ENCODE assay signal across 21 mouse cellular contexts in the genomic region with DNA sequence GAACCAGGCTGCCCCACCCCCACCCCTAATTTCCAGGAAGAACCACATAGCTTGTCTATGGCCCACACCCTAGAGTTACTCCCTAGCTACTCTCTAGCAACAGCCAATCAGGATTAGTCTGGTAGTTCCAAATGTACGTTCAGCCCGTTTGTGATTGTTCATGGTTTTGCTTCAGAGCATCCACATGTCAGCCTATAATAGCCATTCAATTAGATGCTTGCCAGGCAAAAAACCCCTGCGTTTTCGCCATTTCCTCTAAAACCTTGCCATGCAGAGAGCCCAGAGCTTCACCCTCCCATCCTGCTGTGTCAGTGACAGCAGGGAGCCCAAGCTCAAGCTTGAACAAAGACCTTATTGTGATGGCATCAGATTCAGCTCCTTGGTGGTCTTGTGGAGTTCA. TPM values are rescaled to one million over a fixed set of nuclear protein-coding genes. Genes with fewer than 3 reads are reported as not detected.
DNase-seq lines count a peak whose midpoint lies in the region; ATAC-seq and TF ChIP-seq lines count a peak whose summit lies in the region.
"Had no signal": no experiment of that assay in that cellular context is flagged by ENCODE, and none has a peak within 500 bp of the region (broad histone marks: within the 10 kb centered on the region; RNA-seq: fewer than 3 reads in every experiment).

No protein-coding gene starts in this region.

- no peaks in the 10 kb centered on the region for H3K27me3 ChIP-seq in forebrain, embryonic 11.5 days (ENCODE audit: control insufficient read depth, insufficient read depth, low read length)
- H3K27me3 ChIP-seq in forebrain, postnatal 0 days (ENCODE audit: insufficient read depth, low read length), result no peaks in the 10 kb centered on the region
- no peaks in the 10 kb centered on the region for H3K27me3 ChIP-seq in hindbrain, embryonic 11.5 days (ENCODE audit: control insufficient read depth, insufficient read depth, low read length)
- H3K27me3 ChIP-seq in midbrain, postnatal 0 days (ENCODE audit: insufficient read depth, low read length), result no peaks in the 10 kb centered on the region
- H3K27me3 ChIP-seq in lung, postnatal 0 days (replicated peaks; ENCODE audit: insufficient read depth, low read length), result no peaks in the 10 kb centered on the region
- H3K27me3 ChIP-seq: embryonic facial prominence, embryonic 15.5 days; forebrain, embryonic 13.5 days; limb, embryonic 15.5 days had no signal

- DNase-seq in forebrain, embryonic 11.5 days (ENCODE audit: low spot score), result no peak
- no peak for DNase-seq in forebrain, postnatal 0 days
- peak; percentile 37 for DNase-seq in Muller cell, postnatal 12 days (ENCODE audit: inconsistent ontology term)
- DNase-seq in hindbrain, embryonic 11.5 days (ENCODE audit: low spot score), result peak; percentile 37
- DNase-seq in midbrain, postnatal 0 days (ENCODE audit: low spot score), result peak; percentile 5
- DNase-seq in adrenal gland, postnatal 14 days, result no peak
- no peak for DNase-seq in lung, postnatal 0 days (ENCODE audit: low spot score)
- no peak for DNase-seq in adrenal gland, adult 8-10 months
- DNase-seq: adrenal gland, postnatal 36 days; cerebellum, postnatal 14 days; gastrocnemius, postnatal 10 days; heart, postnatal 36 days; kidney, postnatal 10 days; layer of hippocampus, adult 9-11 months; lung, adult 2 months had no signal

- H3K4me2 ChIP-seq in forebrain, embryonic 11.5 days (ENCODE audit: low read depth, low read length, severe bottlenecking), result no peak overlapping the region
- H3K4me2 ChIP-seq in forebrain, postnatal 0 days (ENCODE audit: low read depth), result no peak overlapping the region
- no peak overlapping the region for H3K4me2 ChIP-seq in hindbrain, embryonic 11.5 days (replicated peaks; ENCODE audit: low read depth, low read length)
- H3K4me2 ChIP-seq in midbrain, postnatal 0 days (ENCODE audit: low read depth, low read length, poor library complexity, severe bottlenecking), result no peak overlapping the region
- no peak overlapping the region for H3K4me2 ChIP-seq in lung, postnatal 0 days (replicated peaks; ENCODE audit: low read depth, low read length)
- H3K4me2 ChIP-seq: embryonic facial prominence, embryonic 15.5 days; forebrain, embryonic 13.5 days; heart, embryonic 11.5 days; limb, embryonic 15.5 days had no signal

- ATAC-seq in forebrain, embryonic 11.5 days (replicated peaks; ENCODE audit: low FRiP score), result peak; percentile 39; the same call in 1 of the 2 replicates
- ATAC-seq in forebrain, postnatal 0 days, result no peak
- ATAC-seq in hindbrain, embryonic 11.5 days (ENCODE audit: low FRiP score), result peak; percentile 72
- no peak for ATAC-seq in midbrain, postnatal 0 days (ENCODE audit: low FRiP score)
- ATAC-seq in lung, postnatal 0 days, result no peak
- ATAC-seq: forebrain, embryonic 13.5 days; intestine, postnatal 0 days had no signal

- WGBS in forebrain, embryonic 11.5 days, result 6% methylated on average over 4 of the region's 4 CpGs
- WGBS in forebrain, postnatal 0 days, result 13% methylated on average over 4 of the region's 4 CpGs
- WGBS in hindbrain, embryonic 11.5 days, result 8% methylated on average over 4 of the region's 4 CpGs
- 11% methylated on average over 4 of the region's 4 CpGs for WGBS in midbrain, postnatal 0 days
- 57% methylated on average over 4 of the region's 4 CpGs for WGBS in lung, postnatal 0 days

- H3K27ac ChIP-seq in forebrain, embryonic 11.5 days (ENCODE audit: low read depth, low read length), result no peak overlapping the region
- no peak overlapping the region for H3K27ac ChIP-seq in forebrain, postnatal 0 days (ENCODE audit: low read depth, low read length)
- H3K27ac ChIP-seq in hindbrain, embryonic 11.5 days (ENCODE audit: low read depth, low read length), result no peak overlapping the region
- no peak overlapping the region for H3K27ac ChIP-seq in midbrain, postnatal 0 days (ENCODE audit: low read depth, low read length)
- H3K27ac ChIP-seq in lung, postnatal 0 days (ENCODE audit: low read length), result no peak overlapping the region
- H3K27ac ChIP-seq: embryonic facial prominence, embryonic 15.5 days; forebrain, embryonic 13.5 days; limb, embryonic 15.5 days; macrophage had no signal

- no peak overlapping the region for H3K4me3 ChIP-seq in forebrain, embryonic 11.5 days (ENCODE audit: low read depth, low read length)
- no peak overlapping the region for H3K4me3 ChIP-seq in forebrain, postnatal 0 days (ENCODE audit: low read depth, low read length)
- H3K4me3 ChIP-seq in hindbrain, embryonic 11.5 days (ENCODE audit: low read depth, low read length), result no peak overlapping the region
- no peak overlapping the region for H3K4me3 ChIP-seq in midbrain, postnatal 0 days (ENCODE audit: low read depth, low read length)
- no peak overlapping the region for H3K4me3 ChIP-seq in lung, postnatal 0 days (ENCODE audit: low read depth, low read length)
- H3K4me3 ChIP-seq: embryonic facial prominence, embryonic 15.5 days; forebrain, embryonic 13.5 days; limb, embryonic 15.5 days had no signal

- no peaks in the 10 kb centered on the region for H3K36me3 ChIP-seq in forebrain, embryonic 11.5 days (ENCODE audit: control insufficient read depth, insufficient read depth, low read length)
- no peaks in the 10 kb centered on the region for H3K36me3 ChIP-seq in forebrain, postnatal 0 days (ENCODE audit: insufficient read depth)
- H3K36me3 ChIP-seq in hindbrain, embryonic 11.5 days (ENCODE audit: control insufficient read depth, insufficient read depth, low read length), result no peaks in the 10 kb centered on the region
- H3K36me3 ChIP-seq in midbrain, postnatal 0 days (ENCODE audit: insufficient read depth, low read length), result no peaks in the 10 kb centered on the region
- no peaks in the 10 kb centered on the region for H3K36me3 ChIP-seq in lung, postnatal 0 days (ENCODE audit: insufficient read depth, low read length)
- H3K36me3 ChIP-seq: embryonic facial prominence, embryonic 15.5 days; limb, embryonic 15.5 days had no signal

- no peaks in the 10 kb centered on the region for H3K9me3 ChIP-seq in forebrain, embryonic 11.5 days (ENCODE audit: control insufficient read depth, low read length)
- H3K9me3 ChIP-seq in forebrain, postnatal 0 days (ENCODE audit: low read length), result no peaks in the 10 kb centered on the region
- no peaks in the 10 kb centered on the region for H3K9me3 ChIP-seq in hindbrain, embryonic 11.5 days (ENCODE audit: control insufficient read depth, low read length)
- no peaks in the 10 kb centered on the region for H3K9me3 ChIP-seq in midbrain, postnatal 0 days (ENCODE audit: low read length)
- H3K9me3 ChIP-seq in lung, postnatal 0 days (ENCODE audit: low read length), result no peaks in the 10 kb centered on the region
- H3K9me3 ChIP-seq: embryonic facial prominence, embryonic 15.5 days; forebrain, embryonic 13.5 days; limb, embryonic 15.5 days had no signal

- TF ChIP-seq EP300 in lung, postnatal 0 days (IDR thresholded peaks at IDR 0.05), result no peak

- no peak for TF ChIP-seq CTCF in forebrain, postnatal 0 days (IDR thresholded peaks at IDR 0.05; ENCODE audit: low read depth)
- no peak for TF ChIP-seq CTCF in midbrain, postnatal 0 days (IDR thresholded peaks at IDR 0.05)
- no peak for TF ChIP-seq CTCF in lung, postnatal 0 days (IDR thresholded peaks at IDR 0.05)

- H3K9ac ChIP-seq in forebrain, embryonic 11.5 days (ENCODE audit: low read length), result no peak overlapping the region
- H3K9ac ChIP-seq in forebrain, postnatal 0 days, result no peak overlapping the region
- H3K9ac ChIP-seq in hindbrain, embryonic 11.5 days (ENCODE audit: low read depth, low read length), result no peak overlapping the region
- H3K9ac ChIP-seq in midbrain, postnatal 0 days (replicated peaks; ENCODE audit: low read length, poor library complexity, severe bottlenecking), result no peak overlapping the region
- no peak overlapping the region for H3K9ac ChIP-seq in lung, postnatal 0 days (replicated peaks; ENCODE audit: low read depth)
- H3K9ac ChIP-seq: embryonic facial prominence, embryonic 15.5 days; forebrain, embryonic 13.5 days; limb, embryonic 15.5 days had no signal

- no peaks in the 10 kb centered on the region; the same call in 1 of the 2 replicates for H3K4me1 ChIP-seq in forebrain, embryonic 11.5 days (replicated peaks; ENCODE audit: control insufficient read depth, insufficient read depth, low read length)
- no peaks in the 10 kb centered on the region for H3K4me1 ChIP-seq in forebrain, postnatal 0 days (ENCODE audit: insufficient read depth)
- H3K4me1 ChIP-seq in hindbrain, embryonic 11.5 days (replicated peaks; ENCODE audit: control insufficient read depth, insufficient read depth, low read length), result 0 out of 2 replicates have a peak, but pooled peaks cover 2% of the 10 kb centered on the region
- H3K4me1 ChIP-seq in midbrain, postnatal 0 days (ENCODE audit: insufficient read depth, low read length), result no peaks in the 10 kb centered on the region
- H3K4me1 ChIP-seq in lung, postnatal 0 days (ENCODE audit: insufficient read depth, low read depth, low read length), result no peaks in the 10 kb centered on the region
- H3K4me1 ChIP-seq: embryonic facial prominence, embryonic 15.5 days had no signal

RNA-seq across cellular contexts. Expression of gene Naaladl2, which starts 16.2 kb away (rescaled TPM):
- 0.23 and 0.48 TPM in 2 replicates for polyA plus RNA-seq in forebrain, embryonic 11.5 days (2014; fragmentation: Nextera tagmentation; extraction: Ambion mirVana)
- total RNA-seq in forebrain, postnatal 0 days (2014; rRNA removed), result 0.62 and 1.4 TPM in 2 replicates
- polyA plus RNA-seq in forebrain, postnatal 0 days (2015; fragmentation: Nextera tagmentation; extraction: Ambion mirVana), result 0.45 and 0.65 TPM in 2 replicates
- 0.25 and 1.0 TPM in 2 replicates for polyA plus RNA-seq in hindbrain, embryonic 11.5 days (2014; fragmentation: Nextera tagmentation; extraction: Ambion mirVana)
- total RNA-seq in midbrain, postnatal 0 days (2014; rRNA removed), result 0.85 and 2.9 TPM in 2 replicates
- polyA plus RNA-seq in midbrain, postnatal 0 days (2015; fragmentation: Nextera tagmentation; extraction: Ambion mirVana), result 0.20 and 1.1 TPM in 2 replicates
- 3.5 and 6.3 TPM in 2 replicates for total RNA-seq in adrenal gland, postnatal 14 days (2021)
- 1.8 and 2.1 TPM in 2 replicates for polyA plus RNA-seq in lung, postnatal 0 days (2015; fragmentation: Nextera tagmentation; extraction: Ambion mirVana)
- total RNA-seq in adrenal gland, adult 8-10 months (2022), result 1 to 10 TPM; 2.8 to 4.7 (median 3.2) TPM
- polyA plus RNA-seq: macrophage had no signal

Comparison
In these comparisons a context has a peak if more than half of its experiments do, and no peak if none do; other contexts are left out.
1. ATAC-seq: peak in forebrain, embryonic 11.5 days (single experiment) and hindbrain, embryonic 11.5 days (single experiment); none in forebrain, postnatal 0 days (single experiment), midbrain, postnatal 0 days (single experiment) and lung, postnatal 0 days (single experiment).
2. DNase-seq: peak in Muller cell, postnatal 12 days (single experiment), hindbrain, embryonic 11.5 days (single experiment) and midbrain, postnatal 0 days (single experiment); none in forebrain, embryonic 11.5 days (single experiment), forebrain, postnatal 0 days (single experiment), adrenal gland, postnatal 14 days (single experiment), lung, postnatal 0 days (single experiment) and adrenal gland, adult 8-10 months (single experiment).